14 mouse cellular contexts compared by ENCODE assay signal in the genomic region with DNA sequence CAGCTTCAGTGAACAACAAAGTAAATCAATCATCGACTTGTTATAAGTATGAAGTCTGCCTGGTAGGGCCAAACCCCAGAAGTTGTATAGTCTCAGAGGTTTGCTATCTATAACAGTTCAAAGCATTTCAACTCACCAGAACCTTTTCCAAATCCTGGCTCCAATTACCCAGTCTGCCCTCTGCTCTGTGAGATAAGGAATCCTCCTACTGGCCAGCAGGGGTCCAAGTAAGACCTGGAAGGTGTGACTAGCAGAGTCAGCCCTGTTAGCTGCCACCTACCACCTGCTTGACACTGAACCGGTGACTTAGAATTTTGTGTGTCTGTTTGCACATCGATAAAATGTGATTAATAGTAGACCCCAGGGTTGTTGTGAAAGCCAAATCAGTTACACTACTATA. TPM values are rescaled to one million over a fixed set of nuclear protein-coding genes. Genes with fewer than 3 reads are reported as not detected.
DNase-seq lines count a peak whose midpoint lies in the region; ATAC-seq and TF ChIP-seq lines count a peak whose summit lies in the region.
"Had no signal": no experiment of that assay in that cellular context is flagged by ENCODE, and none has a peak within 500 bp of the region (broad histone marks: within the 10 kb centered on the region; RNA-seq: fewer than 3 reads in every experiment).

No protein-coding gene starts in this region.

- DNase-seq in kidney, adult 2 months = no peak
- no peak for DNase-seq in kidney, postnatal 25 days
- peak; percentile 17 for DNase-seq in 416B (ENCODE audit: low read depth)
- DNase-seq in right cerebral cortex, adult 2 months (ENCODE audit: low spot score in 2 of 2) = no peak
- no peak for DNase-seq in cerebellum, adult 9-10 months
- DNase-seq in left cerebral cortex, postnatal 4 days = no peak
- DNase-seq: cerebellum, adult 11-12 months; gastrocnemius, postnatal 14 days; layer of hippocampus, adult 9-11 months; lung, adult 18-20 months had no signal

- no peak overlapping the region for H3K4me3 ChIP-seq in kidney, adult 2 months (ENCODE audit: insufficient read depth, low read depth, low read length)
- peak overlapping the region; percentile 43 for H3K4me3 ChIP-seq in E14TG2a.4 (replicated peaks; ENCODE audit: low read length)
- H3K4me3 ChIP-seq in embryonic facial prominence, embryonic 13.5 days = no peak overlapping the region

- no peak overlapping the region for H3K9ac ChIP-seq in embryonic facial prominence, embryonic 13.5 days

- 81% methylated on average over 3 of the region's 3 CpGs for WGBS in kidney, adult 2 months
- 75% methylated on average over 3 of the region's 3 CpGs for WGBS in embryonic facial prominence, embryonic 13.5 days

- no peak overlapping the region for H3K27ac ChIP-seq in kidney, adult 2 months (ENCODE audit: insufficient read depth, low read depth, low read length)
- peak overlapping the region; percentile 87; the same call in 1 of the 2 replicates for H3K27ac ChIP-seq in embryonic facial prominence, embryonic 13.5 days

- no peak overlapping the region for H3K4me2 ChIP-seq in embryonic facial prominence, embryonic 13.5 days

- intact Hi-C loops in left cerebral cortex, postnatal 4 days (cut with DNase I) = no loop called here

- H3K4me1 ChIP-seq in kidney, adult 2 months (ENCODE audit: control insufficient read depth, insufficient read depth, low read length) = no peaks in the 10 kb centered on the region
- peaks cover 67% of the 10 kb centered on the region for H3K4me1 ChIP-seq in E14TG2a.4 (replicated peaks; ENCODE audit: low read depth, low read length)
- H3K4me1 ChIP-seq in embryonic facial prominence, embryonic 13.5 days = peaks cover 22% of the 10 kb centered on the region

- no peak for TF ChIP-seq POLR2A in kidney, adult 2 months (IDR thresholded peaks at IDR 0.05; ENCODE audit: low read depth, low read length)

- no peaks in the 10 kb centered on the region for H3K9me3 ChIP-seq in E14TG2a.4 (ENCODE audit: low read length)
- no peaks in the 10 kb centered on the region for H3K9me3 ChIP-seq in embryonic facial prominence, embryonic 13.5 days

- peak; percentile 28; the same call in 1 of the 2 replicates for TF ChIP-seq CTCF in kidney, adult 2 months (conservative IDR thresholded peaks at IDR 0.05; ENCODE audit: insufficient read depth, insufficient read length, low read depth, low read length)
- TF ChIP-seq CTCF in E14TG2a.4 (conservative IDR thresholded peaks at IDR 0.05; ENCODE audit: low read length) = no peak

- no peaks in the 10 kb centered on the region for H3K27me3 ChIP-seq in kidney, adult 2 months (replicated peaks; ENCODE audit: control insufficient read depth, insufficient read depth, low read length)
- H3K27me3 ChIP-seq in E14TG2a.4 (ENCODE audit: insufficient read depth, low read length) = no peaks in the 10 kb centered on the region
- no peaks in the 10 kb centered on the region for H3K27me3 ChIP-seq in embryonic facial prominence, embryonic 13.5 days

- no peak for ATAC-seq in embryonic facial prominence, embryonic 13.5 days (ENCODE audit: insufficient number of reproducible peaks, insufficient read depth, low FRiP score, low TSS enrichment, low read depth)
- ATAC-seq: forebrain, embryonic 16.5 days; inflammation-experienced regulatory T-cells, adult 6 months had no signal

- H3K36me3 ChIP-seq in kidney, adult 2 months (ENCODE audit: control insufficient read depth, insufficient read depth, low read length) = no peaks in the 10 kb centered on the region
- H3K36me3 ChIP-seq in E14TG2a.4 (ENCODE audit: insufficient read depth, low read length) = no peaks in the 10 kb centered on the region
- no peaks in the 10 kb centered on the region for H3K36me3 ChIP-seq in embryonic facial prominence, embryonic 13.5 days

RNA-seq across cellular contexts. Expression of gene Drc3, which starts 14.1 kb away (rescaled TPM):
- polyA plus RNA-seq in kidney, adult 2 months (2012; rRNA removed) = 2.6 and 2.8 TPM in 2 replicates
- polyA plus RNA-seq in embryonic facial prominence, embryonic 13.5 days (2015; fragmentation: Nextera tagmentation; extraction: Ambion mirVana) = 2.4 and 2.7 TPM in 2 replicates
- total RNA-seq in left cerebral cortex, postnatal 4 days (2021) = 1 to 10 TPM; 4.7 to 4.8 TPM

RNA-seq across cellular contexts. Expression of gene Tom1l2, which starts 14.6 kb away (rescaled TPM):
- polyA plus RNA-seq in kidney, adult 2 months (2012; rRNA removed) = 95.2 and 125 TPM in 2 replicates
- polyA plus RNA-seq in embryonic facial prominence, embryonic 13.5 days (2015; fragmentation: Nextera tagmentation; extraction: Ambion mirVana) = 27.8 and 29.5 TPM in 2 replicates
- 10 to 100 TPM; 86.8 to 90.6 TPM for total RNA-seq in left cerebral cortex, postnatal 4 days (2021)

RNA-seq across cellular contexts. Expression of gene Gid4, which starts 49.7 kb away (rescaled TPM):
- polyA plus RNA-seq in kidney, adult 2 months (2012; rRNA removed) = 24.3 and 25.5 TPM in 2 replicates
- 25.3 and 25.8 TPM in 2 replicates for polyA plus RNA-seq in embryonic facial prominence, embryonic 13.5 days (2015; fragmentation: Nextera tagmentation; extraction: Ambion mirVana)
- 10 to 100 TPM; 37.8 to 38.4 TPM for total RNA-seq in left cerebral cortex, postnatal 4 days (2021)

RNA-seq across cellular contexts. Expression of gene Atpaf2, which starts 51.0 kb away (rescaled TPM):
- polyA plus RNA-seq in kidney, adult 2 months (2012; rRNA removed) = 39.6 and 40.3 TPM in 2 replicates
- 52.7 and 54.9 TPM in 2 replicates for polyA plus RNA-seq in embryonic facial prominence, embryonic 13.5 days (2015; fragmentation: Nextera tagmentation; extraction: Ambion mirVana)
- total RNA-seq in left cerebral cortex, postnatal 4 days (2021) = 10 to 100 TPM; 28.9 to 30.5 TPM
